ENCODE assay signal across 8 mouse cellular contexts in genomic region chr11:102026694-102027360, GRCm38 (mm10). TPM values are rescaled to one million over a fixed set of nuclear protein-coding genes. Genes with fewer than 3 reads are reported as not detected.
DNase-seq lines count a peak whose midpoint lies in the region; ATAC-seq and TF ChIP-seq lines count a peak whose summit lies in the region.

No protein-coding gene starts in this region.

- H3K9me3 ChIP-seq in embryonic facial prominence, embryonic 15.5 days (replicated peaks): no peaks in the 10 kb centered on the region
- no peaks in the 10 kb centered on the region for H3K9me3 ChIP-seq in heart, embryonic 13.5 days
- no peaks in the 10 kb centered on the region for H3K9me3 ChIP-seq in kidney, embryonic 15.5 days (replicated peaks)
- H3K9me3 ChIP-seq in liver, embryonic 12.5 days (replicated peaks): no peaks in the 10 kb centered on the region
- H3K9me3 ChIP-seq in neural tube, embryonic 13.5 days: no peaks in the 10 kb centered on the region

- H3K4me1 ChIP-seq in bone marrow, adult 2 months (ENCODE audit: control insufficient read depth, insufficient read depth, low read length): no peaks in the 10 kb centered on the region
- H3K4me1 ChIP-seq in embryonic facial prominence, embryonic 15.5 days: peaks cover 22% of the 10 kb centered on the region
- peaks cover 24% of the 10 kb centered on the region for H3K4me1 ChIP-seq in heart, embryonic 13.5 days
- H3K4me1 ChIP-seq in kidney, embryonic 15.5 days: peaks cover 38% of the 10 kb centered on the region
- H3K4me1 ChIP-seq in liver, embryonic 12.5 days: peaks cover 33% of the 10 kb centered on the region
- peaks cover 52% of the 10 kb centered on the region for H3K4me1 ChIP-seq in neural tube, embryonic 13.5 days (replicated peaks)

- WGBS in bone marrow, adult 2 months: 1% methylated on average over 67 of the region's 73 CpGs
- WGBS in embryonic facial prominence, embryonic 15.5 days: 1% methylated on average over 51 of the region's 73 CpGs
- 1% methylated on average over 41 of the region's 73 CpGs for WGBS in heart, embryonic 13.5 days
- under 1% methylated on average over 65 of the region's 73 CpGs for WGBS in kidney, embryonic 15.5 days
- under 1% methylated on average over 57 of the region's 73 CpGs for WGBS in liver, embryonic 12.5 days (ENCODE audit: insufficient replicate concordance)
- under 1% methylated on average over 61 of the region's 73 CpGs for WGBS in neural tube, embryonic 13.5 days

- H3K9ac ChIP-seq in embryonic facial prominence, embryonic 15.5 days: peak overlapping the region; percentile 42
- H3K9ac ChIP-seq in heart, embryonic 13.5 days: peak overlapping the region; percentile 84
- H3K9ac ChIP-seq in kidney, embryonic 15.5 days: peak overlapping the region; percentile 53
- H3K9ac ChIP-seq in liver, embryonic 12.5 days: peak overlapping the region; percentile 47
- H3K9ac ChIP-seq in neural tube, embryonic 13.5 days: peak overlapping the region; percentile 86

- DNase-seq in B cell, adult 2 months: peak; percentile 22 to 24
- DNase-seq in thymus, postnatal 14 days: peak; percentile 51

- no peak for TF ChIP-seq CTCF in bone marrow, adult 2 months (IDR thresholded peaks at IDR 0.05; ENCODE audit: control insufficient read depth, insufficient read depth, low read length)

- no peaks in the 10 kb centered on the region for H3K36me3 ChIP-seq in embryonic facial prominence, embryonic 15.5 days
- H3K36me3 ChIP-seq in heart, embryonic 13.5 days: peaks cover 4% of the 10 kb centered on the region
- H3K36me3 ChIP-seq in kidney, embryonic 15.5 days: peaks cover 2% of the 10 kb centered on the region; the same call in 1 of the 2 replicates
- no peaks in the 10 kb centered on the region for H3K36me3 ChIP-seq in liver, embryonic 12.5 days
- peaks cover 18% of the 10 kb centered on the region for H3K36me3 ChIP-seq in neural tube, embryonic 13.5 days

- no peak for TF ChIP-seq POLR2A in bone marrow, adult 2 months (IDR thresholded peaks at IDR 0.05; ENCODE audit: borderline replicate concordance, control insufficient read depth, low read depth, low read length)

- peak overlapping the region; percentile 24 for H3K4me3 ChIP-seq in bone marrow, adult 2 months (replicated peaks; ENCODE audit: control insufficient read depth, low read depth, low read length)
- H3K4me3 ChIP-seq in embryonic facial prominence, embryonic 15.5 days (replicated peaks): peak overlapping the region; percentile 68
- peak overlapping the region; percentile 71 for H3K4me3 ChIP-seq in heart, embryonic 13.5 days
- peak overlapping the region; percentile 66 for H3K4me3 ChIP-seq in kidney, embryonic 15.5 days (replicated peaks)
- H3K4me3 ChIP-seq in liver, embryonic 12.5 days: peak overlapping the region; percentile 59
- peak overlapping the region; percentile 62 for H3K4me3 ChIP-seq in neural tube, embryonic 13.5 days

- ATAC-seq in embryonic facial prominence, embryonic 15.5 days (ENCODE audit: insufficient number of reproducible peaks, low FRiP score, low TSS enrichment, low read depth): peak; percentile 83
- ATAC-seq in heart, embryonic 13.5 days (ENCODE audit: extremely low read depth, insufficient number of reproducible peaks, low FRiP score, low TSS enrichment): peak; percentile 72; the same call in 1 of the 2 replicates
- ATAC-seq in kidney, embryonic 15.5 days (replicated peaks; ENCODE audit: low FRiP score): peak; percentile 90
- peak; percentile 57 for ATAC-seq in liver, embryonic 12.5 days
- ATAC-seq in neural tube, embryonic 13.5 days (ENCODE audit: low read depth): peak; percentile 93

- H3K4me2 ChIP-seq in embryonic facial prominence, embryonic 15.5 days (replicated peaks): peak overlapping the region; percentile 95
- peak overlapping the region; percentile 96 for H3K4me2 ChIP-seq in heart, embryonic 13.5 days
- peak overlapping the region; percentile 94 for H3K4me2 ChIP-seq in kidney, embryonic 15.5 days
- H3K4me2 ChIP-seq in liver, embryonic 12.5 days: peak overlapping the region; percentile 88
- peak overlapping the region; percentile 65 for H3K4me2 ChIP-seq in neural tube, embryonic 13.5 days

- no peak overlapping the region; the same call in 1 of the 2 replicates for H3K27ac ChIP-seq in bone marrow, adult 2 months (ENCODE audit: control insufficient read depth, insufficient read depth, low read depth, low read length, poor library complexity)
- 0 out of 2 replicates have a peak overlapping the region, but pooled peaks have one; percentile 22 for H3K27ac ChIP-seq in embryonic facial prominence, embryonic 15.5 days (replicated peaks)
- H3K27ac ChIP-seq in heart, embryonic 13.5 days (replicated peaks): peak overlapping the region; percentile 32; the same call in 1 of the 2 replicates
- peak overlapping the region; percentile 88 for H3K27ac ChIP-seq in kidney, embryonic 15.5 days
- H3K27ac ChIP-seq in liver, embryonic 12.5 days: no peak overlapping the region
- H3K27ac ChIP-seq in neural tube, embryonic 13.5 days (replicated peaks): peak overlapping the region; percentile 96

- H3K27me3 ChIP-seq in embryonic facial prominence, embryonic 15.5 days: 0 out of 2 replicates have a peak, but pooled peaks cover 8% of the 10 kb centered on the region
- H3K27me3 ChIP-seq in heart, embryonic 13.5 days (replicated peaks): peaks cover 34% of the 10 kb centered on the region
- H3K27me3 ChIP-seq in kidney, embryonic 15.5 days: peaks cover 59% of the 10 kb centered on the region
- peaks cover 56% of the 10 kb centered on the region for H3K27me3 ChIP-seq in liver, embryonic 12.5 days (replicated peaks)
- no peaks in the 10 kb centered on the region for H3K27me3 ChIP-seq in neural tube, embryonic 13.5 days

RNA-seq across cellular contexts. Expression of gene Mpp3, which starts 1.4 kb away (rescaled TPM):
- not detected in 2 replicates for polyA plus RNA-seq in bone marrow, adult 2 months (2011; ENCODE audit: insufficient read depth, insufficient read length, low replicate concordance, missing spikeins)
- 5.5 and 6.2 TPM in 2 replicates for polyA plus RNA-seq in embryonic facial prominence, embryonic 15.5 days (2015; fragmentation: Nextera tagmentation; extraction: Ambion mirVana)
- 2.9 and 3.8 TPM in 2 replicates for polyA plus RNA-seq in heart, embryonic 13.5 days (2015; fragmentation: Nextera tagmentation; extraction: Ambion mirVana)
- polyA plus RNA-seq in kidney, embryonic 15.5 days (2015; fragmentation: Nextera tagmentation; extraction: Ambion mirVana): 7.8 and 11.0 TPM in 2 replicates
- polyA plus RNA-seq in liver, embryonic 12.5 days (2016; fragmentation: Nextera tagmentation; extraction: Ambion mirVana): 0.66 and 0.85 TPM in 2 replicates
- 44.4 and 49.6 TPM in 2 replicates for polyA plus RNA-seq in neural tube, embryonic 13.5 days (2015; fragmentation: Nextera tagmentation; extraction: Ambion mirVana)

RNA-seq across cellular contexts. Expression of gene Cd300lg, which starts 14.5 kb away (rescaled TPM):
- 5.0 and 5.8 TPM in 2 replicates for polyA plus RNA-seq in bone marrow, adult 2 months (2011; ENCODE audit: insufficient read depth, insufficient read length, low replicate concordance, missing spikeins)
- polyA plus RNA-seq in embryonic facial prominence, embryonic 15.5 days (2015; fragmentation: Nextera tagmentation; extraction: Ambion mirVana): 1.5 and 2.1 TPM in 2 replicates
- polyA plus RNA-seq in heart, embryonic 13.5 days (2015; fragmentation: Nextera tagmentation; extraction: Ambion mirVana): 2.7 and 2.9 TPM in 2 replicates
- polyA plus RNA-seq in kidney, embryonic 15.5 days (2015; fragmentation: Nextera tagmentation; extraction: Ambion mirVana): 0.82 and 1.1 TPM in 2 replicates
- 0.50 and 0.51 TPM in 2 replicates for polyA plus RNA-seq in liver, embryonic 12.5 days (2016; fragmentation: Nextera tagmentation; extraction: Ambion mirVana)
- polyA plus RNA-seq in neural tube, embryonic 13.5 days (2015; fragmentation: Nextera tagmentation; extraction: Ambion mirVana): 0.45 and 0.65 TPM in 2 replicates

RNA-seq across cellular contexts. Expression of gene Dusp3, which starts 40.0 kb away (rescaled TPM):
- 8.2 and 15.2 TPM in 2 replicates for polyA plus RNA-seq in bone marrow, adult 2 months (2011; ENCODE audit: insufficient read depth, insufficient read length, low replicate concordance, missing spikeins)
- 26.2 and 29.9 TPM in 2 replicates for polyA plus RNA-seq in embryonic facial prominence, embryonic 15.5 days (2015; fragmentation: Nextera tagmentation; extraction: Ambion mirVana)
- 50.3 and 53.6 TPM in 2 replicates for polyA plus RNA-seq in heart, embryonic 13.5 days (2015; fragmentation: Nextera tagmentation; extraction: Ambion mirVana)
- polyA plus RNA-seq in kidney, embryonic 15.5 days (2015; fragmentation: Nextera tagmentation; extraction: Ambion mirVana): 32.8 and 33.8 TPM in 2 replicates
- polyA plus RNA-seq in liver, embryonic 12.5 days (2016; fragmentation: Nextera tagmentation; extraction: Ambion mirVana): 12.9 and 13.4 TPM in 2 replicates
- 19.7 and 20.2 TPM in 2 replicates for polyA plus RNA-seq in neural tube, embryonic 13.5 days (2015; fragmentation: Nextera tagmentation; extraction: Ambion mirVana)

RNA-seq across cellular contexts. Expression of gene Cfap97d1, which starts 42.7 kb away (rescaled TPM):
- not detected in 2 replicates for polyA plus RNA-seq in bone marrow, adult 2 months (2011; ENCODE audit: insufficient read depth, insufficient read length, low replicate concordance, missing spikeins)
- not detected in 2 replicates for polyA plus RNA-seq in embryonic facial prominence, embryonic 15.5 days (2015; fragmentation: Nextera tagmentation; extraction: Ambion mirVana)
- not detected in 2 replicates for polyA plus RNA-seq in heart, embryonic 13.5 days (2015; fragmentation: Nextera tagmentation; extraction: Ambion mirVana)
- not detected in 2 replicates for polyA plus RNA-seq in kidney, embryonic 15.5 days (2015; fragmentation: Nextera tagmentation; extraction: Ambion mirVana)
- not detected in 2 replicates for polyA plus RNA-seq in liver, embryonic 12.5 days (2016; fragmentation: Nextera tagmentation; extraction: Ambion mirVana)
- polyA plus RNA-seq in neural tube, embryonic 13.5 days (2015; fragmentation: Nextera tagmentation; extraction: Ambion mirVana): not detected in 2 replicates

Comparison
In these comparisons a context has a peak if more than half of its experiments do, and no peak if none do; other contexts are left out.
1. H3K27ac ChIP-seq: peak in embryonic facial prominence, embryonic 15.5 days (single experiment), heart, embryonic 13.5 days (single experiment), kidney, embryonic 15.5 days (single experiment) and neural tube, embryonic 13.5 days (single experiment); none in bone marrow, adult 2 months (single experiment) and liver, embryonic 12.5 days (single experiment).
2. Peak in every context shown above with its lines, with median percentiles within 50 percentile points of each other: H3K4me3 ChIP-seq, ATAC-seq, H3K4me2 ChIP-seq and H3K9ac ChIP-seq.